Comparison of ENCODE assay signal across 8 mouse cellular contexts in the genomic region with DNA sequence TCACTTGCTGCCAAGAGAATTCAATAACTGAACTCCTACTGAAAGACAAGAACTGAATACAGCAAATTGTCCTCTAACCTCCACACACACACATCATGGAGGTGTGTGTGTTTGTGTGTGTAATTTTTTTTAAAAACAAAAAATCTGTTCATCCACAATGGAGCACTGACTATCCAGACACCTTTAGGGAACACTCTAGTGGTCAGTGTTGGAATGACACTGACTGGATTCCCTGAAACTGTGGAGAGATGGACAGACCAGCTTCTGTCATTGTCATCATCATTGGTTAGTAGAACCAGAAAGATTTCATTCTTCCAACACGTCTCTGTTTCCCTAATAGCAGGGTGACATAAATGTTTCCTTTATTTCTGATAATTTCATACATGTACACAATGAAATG. TPM values are rescaled to one million over a fixed set of nuclear protein-coding genes. Genes with fewer than 3 reads are reported as not detected.
A peak's percentile ranks its signal among the peaks of the same experiment; 100 is the strongest.
DNase-seq lines count a peak whose midpoint lies in the region; ATAC-seq and TF ChIP-seq lines count a peak whose summit lies in the region.

No protein-coding gene starts in this region.

- H3K4me1 ChIP-seq in G1E (ENCODE audit: insufficient read depth, low read depth, low read length): no peaks in the 10 kb centered on the region
- no peaks in the 10 kb centered on the region for H3K4me1 ChIP-seq in intestine, embryonic 16.5 days (ENCODE audit: control insufficient read depth, insufficient read depth, low read length)

- no peak overlapping the region for H3K4me3 ChIP-seq in G1E (ENCODE audit: low read depth, low read length)
- H3K4me3 ChIP-seq in intestine, embryonic 16.5 days (ENCODE audit: low read length): no peak overlapping the region

- no peaks in the 10 kb centered on the region for H3K9me3 ChIP-seq in G1E (replicated peaks)
- no peaks in the 10 kb centered on the region for H3K9me3 ChIP-seq in intestine, embryonic 16.5 days (ENCODE audit: control insufficient read depth, low read length)

- peaks cover 48% of the 10 kb centered on the region for H3K36me3 ChIP-seq in G1E (replicated peaks)
- peaks cover 6% of the 10 kb centered on the region for H3K36me3 ChIP-seq in intestine, embryonic 16.5 days (ENCODE audit: control insufficient read depth, insufficient read depth, low read length)

- no peak for ATAC-seq in G1E (ENCODE audit: extremely low read depth, insufficient number of reproducible peaks, low FRiP score, poor library complexity, severe bottlenecking)
- ATAC-seq in intestine, embryonic 16.5 days: no peak

- H3K27ac ChIP-seq in intestine, embryonic 16.5 days (ENCODE audit: low read length): no peak overlapping the region

- H3K9ac ChIP-seq in intestine, embryonic 16.5 days (ENCODE audit: low read depth, low read length): no peak overlapping the region

- 66% methylated on average over 1 of the region's 1 CpGs for WGBS in intestine, embryonic 16.5 days

- DNase-seq in cerebellum, adult 8-10 months: peak; percentile 36
- DNase-seq in cerebellum, adult 11 months: no peak
- DNase-seq in kidney, postnatal 14 days: peak; percentile 39
- no peak for DNase-seq in kidney, adult 11 months
- DNase-seq in G1E (ENCODE audit: low spot score): no peak
- DNase-seq in kidney, postnatal 36 days: peak; percentile 50 to 51
- no peak for DNase-seq in urinary bladder, adult 18-20 months (ENCODE audit: low spot score in 2 of 2)

- peak; percentile 78 for TF ChIP-seq CTCF in G1E (IDR thresholded peaks at IDR 0.05; ENCODE audit: low read depth, low read length)

- no peak overlapping the region for H3K4me2 ChIP-seq in intestine, embryonic 16.5 days (ENCODE audit: low read depth, low read length)

- no peaks in the 10 kb centered on the region for H3K27me3 ChIP-seq in G1E (ENCODE audit: insufficient read depth, low read length)
- H3K27me3 ChIP-seq in intestine, embryonic 16.5 days (replicated peaks; ENCODE audit: control insufficient read depth, insufficient read depth, low read length): no peaks in the 10 kb centered on the region

RNA-seq across cellular contexts. Expression of gene Zfp961, which starts 21.1 kb away (rescaled TPM):
- total RNA-seq in G1E (2014; fragmentation: Nextera tagmentation) (59.4 and 73.2 TPM in 2 replicates), G1E (2017) (25.1 and 34.5 TPM in 2 replicates)
- polyA plus RNA-seq in G1E (2012): 2.2 and 5.4 TPM in 2 replicates
- polyA plus RNA-seq in intestine, embryonic 16.5 days (2015; fragmentation: Nextera tagmentation; extraction: Ambion mirVana): 24.9 and 25.0 TPM in 2 replicates

RNA-seq across cellular contexts. Expression of gene Cyp4f18, which starts 37.5 kb away (rescaled TPM):
- total RNA-seq in G1E (2014; fragmentation: Nextera tagmentation) (not detected in 2 replicates), G1E (2017) (0.12 TPM in 1 of 2 replicates, not detected in the other)
- polyA plus RNA-seq in G1E (2012): 0.10 and 0.12 TPM in 2 replicates
- polyA plus RNA-seq in intestine, embryonic 16.5 days (2015; fragmentation: Nextera tagmentation; extraction: Ambion mirVana): 3.3 and 3.8 TPM in 2 replicates

Comparison
In these comparisons a context has a peak if more than half of its experiments do, and no peak if none do; other contexts are left out.
1. DNase-seq: peak in cerebellum, adult 8-10 months (single experiment), kidney, postnatal 14 days (single experiment) and kidney, postnatal 36 days (2 of 2); none in cerebellum, adult 11 months (single experiment), kidney, adult 11 months (single experiment), G1E (single experiment) and urinary bladder, adult 18-20 months (0 of 2).